Mouse (Mus musculus) myocyte (in vitro differentiated cells): ENCODE results near the gene E430018J23Rik. TPM values are rescaled to one million over a fixed set of nuclear protein-coding genes. Genes with fewer than 3 reads are reported as not detected.

Experiments used
- H3K27me3 ChIP-seq: one replicate; pipeline ENCODE4 v1.6.1; 2011; ENCODE audit not compliant: control insufficient read depth, insufficient read depth, insufficient read length
- H3K36me3 ChIP-seq: one replicate; pipeline ENCODE4 v1.6.1; 2011; ENCODE audit not compliant: control insufficient read depth, insufficient read depth
- H3K4me2 ChIP-seq: one replicate; pipeline ENCODE4 v1.6.1; 2011; ENCODE audit warnings: low read depth, control low read depth
- H3K4me3 ChIP-seq: one replicate; pipeline ENCODE4 v1.5.1; 2011; ENCODE audit warnings: mild to moderate bottlenecking, control low read depth, moderate library complexity
- H3K79me2 ChIP-seq: one replicate; pipeline ENCODE4 v1.6.1; 2011; ENCODE audit not compliant: control insufficient read depth, insufficient read depth
- H3ac ChIP-seq: one replicate; pipeline ENCODE4 v1.6.1; 2011; ENCODE audit not compliant: control insufficient read depth, insufficient read length
- CEBPB ChIP-seq: IDR thresholded peaks from 2 replicates; pipeline ENCODE4 v1.6.1; 2011; ENCODE audit warnings: mild to moderate bottlenecking, moderate library complexity; ENCODE audit not compliant: poor library complexity, insufficient read depth, severe bottlenecking
- E2F4 ChIP-seq: IDR thresholded peaks from one replicate; pipeline ENCODE4 v1.6.1; 2011; ENCODE audit warnings: mild to moderate bottlenecking, control low read depth, moderate library complexity; ENCODE audit not compliant: insufficient read depth
- MAX ChIP-seq: IDR thresholded peaks from one replicate; pipeline ENCODE4 v1.6.1; 2011; ENCODE audit warnings: low read depth, mild to moderate bottlenecking, control low read depth
- MYOD1 ChIP-seq, 3 experiments: IDR thresholded peaks; one replicate each; pipeline ENCODE4 v1.6.1; 2011; ENCODE audit warnings: control low read depth in 2 of 3, low read depth in 2 of 3, mild to moderate bottlenecking in 2 of 3, moderate library complexity in 1 of 3; ENCODE audit not compliant: insufficient read length in 2 of 3, control insufficient read depth in 1 of 3
- MYOG ChIP-seq, 3 experiments: IDR thresholded peaks; one replicate each; pipeline ENCODE4 v1.6.1; 2011; ENCODE audit warnings: control low read depth in 2 of 3, low read depth in 2 of 3, mild to moderate bottlenecking in 2 of 3; ENCODE audit not compliant: insufficient read length in 2 of 3, control insufficient read depth in 1 of 3, insufficient read depth in 1 of 3
- POLR2A ChIP-seq: IDR thresholded peaks from one replicate; pipeline ENCODE4 v1.6.1; 2011; ENCODE audit warnings: low read depth, mild to moderate bottlenecking, control low read depth, moderate library complexity; ENCODE audit not compliant: insufficient read length
- POLR2AphosphoS2 ChIP-seq: IDR thresholded peaks from one replicate; pipeline ENCODE4 v1.6.1; 2011; ENCODE audit warnings: low read depth, control low read depth; ENCODE audit not compliant: insufficient read length
- REST ChIP-seq: IDR thresholded peaks from one replicate; pipeline ENCODE4 v1.6.1; 2011; ENCODE audit warnings: mild to moderate bottlenecking, control low read depth, moderate library complexity; ENCODE audit not compliant: insufficient read depth, insufficient read length
- SRF ChIP-seq: IDR thresholded peaks from one replicate; pipeline ENCODE4 v1.6.1; 2011; ENCODE audit warnings: low read depth; ENCODE audit not compliant: control insufficient read depth, insufficient read length
- TCF12 ChIP-seq: IDR thresholded peaks from one replicate; pipeline ENCODE4 v1.6.1; 2011; ENCODE audit warnings: mild to moderate bottlenecking, control low read depth; ENCODE audit not compliant: poor library complexity, insufficient read depth, severe bottlenecking
- TCF3 ChIP-seq: IDR thresholded peaks from one replicate; pipeline ENCODE4 v1.6.1; 2011; ENCODE audit warnings: low read depth, control low read depth; ENCODE audit not compliant: insufficient read length
- USF1 ChIP-seq: IDR thresholded peaks from one replicate; pipeline ENCODE4 v1.6.1; 2011; ENCODE audit warnings: low read depth, mild to moderate bottlenecking, control low read depth, moderate library complexity
- polyA plus RNA-seq: library from polyadenylated mRNA; unstranded; fragments of >200 nt; fragmentation: generic; extraction: Trizol; gene quantifications from one replicate; pipeline ENCODE4 v1.2.1, GENCODE M21; 2012; ENCODE audit warnings: missing spikeins

Gene E430018J23Rik
- polyA plus RNA-seq, 1 experiment: 3.0 TPM

GRCm38 (mm10) chr7:127351230-127352004, 42.0 kb downstream of the E430018J23Rik start:
- Histone ChIP-seq H3K36me3 (no peaks in the 10 kb centered on the region), H3K4me2 (no peak overlapping the region), H3ac (no peak overlapping the region), H3K79me2 (no peaks in the 10 kb centered on the region), H3K4me3 (no peak overlapping the region), H3K27me3 (no peaks in the 10 kb centered on the region)
- no peak for TF ChIP-seq CEBPB
- no peak for TF ChIP-seq MYOD1 (IDR thresholded peaks at IDR 0.05; ENCODE audit: control insufficient read depth in 1 of 3, insufficient read length in 2 of 3, low read depth in 2 of 3)
- no peak for TF ChIP-seq TCF3
- TF ChIP-seq USF1: no peak
- no peak for TF ChIP-seq MAX

- Histone ChIP-seq H3K4me3 (peak overlapping the region; percentile 62), H3K27me3 (no peaks in the 10 kb centered on the region), H3K79me2 (peaks cover 6% of the 10 kb centered on the region)
Observed at GRCm38 (mm10) chr7:127346676-127347075, 46.8 kb downstream of the E430018J23Rik start.

GRCm38 (mm10) chr7:127345512-127346325, 47.7 kb downstream of the E430018J23Rik start, which contains the start of gene Zfp768:
Gene Zfp768 (minus strand): TSS chr7:127345589.
- peaks cover 6% of the 10 kb centered on the region for H3K79me2 ChIP-seq

More at GRCm38 (mm10) chr7:127346676-127347075, 46.8 kb downstream of the E430018J23Rik start:
- Histone ChIP-seq H3K4me2 (peak overlapping the region; percentile 92), H3ac (no peak overlapping the region), H3K36me3 (no peaks in the 10 kb centered on the region)
- no peak for TF ChIP-seq POLR2AphosphoS2
- no peak for TF ChIP-seq SRF
- TF ChIP-seq TCF3: no peak
- no peak for TF ChIP-seq USF1
- no peak for TF ChIP-seq CEBPB
- TF ChIP-seq MAX: no peak
- TF ChIP-seq REST: no peak
- no peak for TF ChIP-seq E2F4

GRCm38 (mm10) chr7:127345092-127345491, 48.3 kb downstream of the E430018J23Rik start:
- Histone ChIP-seq H3K27me3 (no peaks in the 10 kb centered on the region), H3K36me3 (no peaks in the 10 kb centered on the region), H3K4me2 (peak overlapping the region; percentile 84), H3K4me3 (peak overlapping the region; percentile 62), H3K79me2 (peaks cover 6% of the 10 kb centered on the region), H3ac (peak overlapping the region; percentile 93)
- TF ChIP-seq MAX: no peak
- no peak for TF ChIP-seq REST
- no peak for TF ChIP-seq E2F4
- TF ChIP-seq MYOD1 (IDR thresholded peaks at IDR 0.05; ENCODE audit: control insufficient read depth in 1 of 3, insufficient read length in 2 of 3, low read depth in 2 of 3): peak in 1 of 3 experiments; percentile 6
- no peak for TF ChIP-seq TCF3
- peak; percentile 77 for TF ChIP-seq POLR2AphosphoS2
- no peak for TF ChIP-seq MYOG (IDR thresholded peaks at IDR 0.05; ENCODE audit: control insufficient read depth in 1 of 3, insufficient read depth in 1 of 3, insufficient read length in 2 of 3, low read depth in 2 of 3)
- no peak for TF ChIP-seq TCF12
- TF ChIP-seq USF1: no peak
- TF ChIP-seq POLR2A: peak; percentile 86

More at GRCm38 (mm10) chr7:127345512-127346325, 47.7 kb downstream of the E430018J23Rik start, which contains the start of gene Zfp768:
- Histone ChIP-seq H3K36me3 (no peaks in the 10 kb centered on the region), H3K27me3 (no peaks in the 10 kb centered on the region), H3ac (peak within 1 kb of the TSS; percentile 93), H3K4me2 (peak within 1 kb of the TSS; percentile 92), H3K4me3 (peak within 1 kb of the TSS; percentile 62)
- TF ChIP-seq TCF3 (no peak), POLR2A (peak; percentile 87), USF1 (no peak), MYOG (IDR thresholded peaks at IDR 0.05; ENCODE audit: control insufficient read depth in 1 of 3, insufficient read depth in 1 of 3, insufficient read length in 2 of 3, low read depth in 2 of 3) (peak in 1 of 3 experiments; percentile 51), CEBPB (no peak), POLR2AphosphoS2 (peak; percentile 44), MAX (no peak), E2F4 (no peak), MYOD1 (IDR thresholded peaks at IDR 0.05; ENCODE audit: control insufficient read depth in 1 of 3, insufficient read length in 2 of 3, low read depth in 2 of 3) (no peak), TCF12 (no peak), SRF (no peak), REST (no peak)

GRCm38 (mm10) chr7:127344371-127344770, 49.1 kb downstream of the E430018J23Rik start:
- Histone ChIP-seq H3K27me3 (no peaks in the 10 kb centered on the region), H3K4me3 (peak overlapping the region; percentile 62)
- no peak for TF ChIP-seq TCF12
- no peak for TF ChIP-seq REST
- TF ChIP-seq POLR2A: no peak
- no peak for TF ChIP-seq TCF3
- TF ChIP-seq MAX: no peak
- no peak for TF ChIP-seq POLR2AphosphoS2
- no peak for TF ChIP-seq E2F4
- no peak for TF ChIP-seq MYOG (IDR thresholded peaks at IDR 0.05; ENCODE audit: control insufficient read depth in 1 of 3, insufficient read depth in 1 of 3, insufficient read length in 2 of 3, low read depth in 2 of 3)
- TF ChIP-seq MYOD1 (IDR thresholded peaks at IDR 0.05; ENCODE audit: control insufficient read depth in 1 of 3, insufficient read length in 2 of 3, low read depth in 2 of 3): no peak
- TF ChIP-seq USF1: no peak
- no peak for TF ChIP-seq CEBPB
- no peak for TF ChIP-seq SRF

More at GRCm38 (mm10) chr7:127344371-127344770, 49.1 kb downstream of the E430018J23Rik start:
- Histone ChIP-seq H3ac (peak overlapping the region; percentile 93), H3K79me2 (peaks cover 6% of the 10 kb centered on the region), H3K4me2 (peak overlapping the region; percentile 84), H3K36me3 (no peaks in the 10 kb centered on the region)
